Comparison of ENCODE assay signal across 11 mouse cellular contexts in the genomic region with DNA sequence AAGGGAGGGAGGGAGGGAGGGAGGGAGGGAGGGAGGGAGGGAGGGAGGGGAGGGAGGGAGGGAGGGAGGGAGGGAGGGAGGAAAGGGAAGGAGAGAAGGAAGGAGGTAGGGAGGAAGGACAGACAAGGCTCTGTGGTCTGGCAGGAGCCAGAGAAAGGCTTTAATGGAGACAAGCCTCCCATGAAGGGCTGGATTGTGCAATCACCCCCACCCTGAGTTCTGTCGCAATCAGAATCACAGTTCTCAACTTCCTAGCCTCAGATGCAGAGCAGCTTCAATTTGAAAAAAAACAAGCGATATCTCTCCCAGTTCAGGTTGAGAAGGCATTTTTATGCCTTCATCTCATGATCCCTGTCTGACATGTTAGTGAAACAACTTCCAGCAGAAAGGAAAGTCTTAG. TPM values are rescaled to one million over a fixed set of nuclear protein-coding genes. Genes with fewer than 3 reads are reported as not detected.
A peak's percentile ranks its signal among the peaks of the same experiment; 100 is the strongest.
DNase-seq lines count a peak whose midpoint lies in the region; ATAC-seq and TF ChIP-seq lines count a peak whose summit lies in the region.
"Had no signal": no experiment of that assay in that cellular context is flagged by ENCODE, and none has a peak within 500 bp of the region (broad histone marks: within the 10 kb centered on the region; RNA-seq: fewer than 3 reads in every experiment).

No protein-coding gene starts in this region.

- in situ Hi-C loops in Patski (cut with MboI; ENCODE audit: low pct_unique_long_range_greater_than_20kb), result no loop called here

- H3K4me1 ChIP-seq in embryonic facial prominence, embryonic 14.5 days (ENCODE audit: control insufficient read depth, insufficient read depth, low read length), result peaks cover 3% of the 10 kb centered on the region; the same call in 1 of the 2 replicates
- peaks cover 9% of the 10 kb centered on the region for H3K4me1 ChIP-seq in embryonic facial prominence, embryonic 10.5 days
- H3K4me1 ChIP-seq in hindbrain, embryonic 11.5 days (replicated peaks; ENCODE audit: control insufficient read depth, insufficient read depth, low read length), result no peaks in the 10 kb centered on the region

- peak; percentile 29 for DNase-seq in embryonic facial prominence, embryonic 14.5 days (ENCODE audit: low spot score)
- DNase-seq in embryonic facial prominence, embryonic 10.5 days (ENCODE audit: low spot score), result no peak
- peak; percentile 64 for DNase-seq in Patski (ENCODE audit: low read depth, low spot score)
- DNase-seq in heart, adult 9 months (ENCODE audit: low spot score in 2 of 2), result peak; percentile 65 to 79
- peak; percentile 79 for DNase-seq in lung, postnatal 25 days (ENCODE audit: low spot score)
- DNase-seq in hindbrain, embryonic 11.5 days (ENCODE audit: low spot score), result no peak
- DNase-seq in cerebellum, postnatal 4 days (ENCODE audit: low spot score in 2 of 2), result no peak
- DNase-seq in right cerebral cortex, adult 2 months (ENCODE audit: low spot score in 2 of 2), result no peak
- DNase-seq: B cell, adult 2 months; kidney, adult 11 months; thymus, postnatal 4 days had no signal

- no peak for ATAC-seq in embryonic facial prominence, embryonic 14.5 days (ENCODE audit: low read depth)
- ATAC-seq in Patski, result peak; percentile 69
- no peak for ATAC-seq in hindbrain, embryonic 11.5 days (ENCODE audit: low FRiP score)

- H3K27me3 ChIP-seq in embryonic facial prominence, embryonic 14.5 days (replicated peaks; ENCODE audit: control insufficient read depth, insufficient read depth, low read length), result no peaks in the 10 kb centered on the region
- no peaks in the 10 kb centered on the region for H3K27me3 ChIP-seq in embryonic facial prominence, embryonic 10.5 days (replicated peaks; ENCODE audit: low read depth, poor library complexity, severe bottlenecking)
- no peaks in the 10 kb centered on the region for H3K27me3 ChIP-seq in Patski
- no peaks in the 10 kb centered on the region for H3K27me3 ChIP-seq in hindbrain, embryonic 11.5 days (ENCODE audit: control insufficient read depth, insufficient read depth, low read length)

- H3K27ac ChIP-seq in embryonic facial prominence, embryonic 14.5 days (replicated peaks; ENCODE audit: low read depth, low read length), result no peak overlapping the region
- no peak overlapping the region for H3K27ac ChIP-seq in embryonic facial prominence, embryonic 10.5 days (replicated peaks)
- H3K27ac ChIP-seq in hindbrain, embryonic 11.5 days (ENCODE audit: low read depth, low read length), result no peak overlapping the region

- H3K9ac ChIP-seq in embryonic facial prominence, embryonic 14.5 days (ENCODE audit: low read depth, low read length), result no peak overlapping the region
- H3K9ac ChIP-seq in hindbrain, embryonic 11.5 days (ENCODE audit: low read depth, low read length), result no peak overlapping the region

- H3K4me2 ChIP-seq in embryonic facial prominence, embryonic 14.5 days (ENCODE audit: low read depth, low read length), result no peak overlapping the region
- no peak overlapping the region for H3K4me2 ChIP-seq in hindbrain, embryonic 11.5 days (replicated peaks; ENCODE audit: low read depth, low read length)

- no peaks in the 10 kb centered on the region for H3K9me3 ChIP-seq in embryonic facial prominence, embryonic 14.5 days (ENCODE audit: control insufficient read depth, low read length)
- H3K9me3 ChIP-seq in embryonic facial prominence, embryonic 10.5 days, result no peaks in the 10 kb centered on the region
- H3K9me3 ChIP-seq in hindbrain, embryonic 11.5 days (ENCODE audit: control insufficient read depth, low read length), result no peaks in the 10 kb centered on the region

- H3K36me3 ChIP-seq in embryonic facial prominence, embryonic 14.5 days (ENCODE audit: control insufficient read depth, insufficient read depth, low read length), result no peaks in the 10 kb centered on the region
- peaks cover 37% of the 10 kb centered on the region for H3K36me3 ChIP-seq in embryonic facial prominence, embryonic 10.5 days (replicated peaks)
- H3K36me3 ChIP-seq in hindbrain, embryonic 11.5 days (ENCODE audit: control insufficient read depth, insufficient read depth, low read length), result no peaks in the 10 kb centered on the region

- no peak overlapping the region for H3K4me3 ChIP-seq in embryonic facial prominence, embryonic 14.5 days (ENCODE audit: low read depth, low read length)
- no peak overlapping the region for H3K4me3 ChIP-seq in embryonic facial prominence, embryonic 10.5 days
- no peak overlapping the region for H3K4me3 ChIP-seq in hindbrain, embryonic 11.5 days (ENCODE audit: low read depth, low read length)

- 87% methylated on average over 2 of the region's 2 CpGs for WGBS in embryonic facial prominence, embryonic 14.5 days
- 82% methylated on average over 2 of the region's 2 CpGs for WGBS in embryonic facial prominence, embryonic 10.5 days
- WGBS in hindbrain, embryonic 11.5 days, result 91% methylated on average over 2 of the region's 2 CpGs

- TF ChIP-seq CTCF in Patski (IDR thresholded peaks at IDR 0.05), result no peak

- CTCF ChIA-PET in Patski (lab: Charles Lee), result interaction anchor here (0.7 to 1.1 kb wide), 2 partner anchors 17 to 59 kb away, joined by 3 read pairs; no protein-coding TSS in a partner anchor

- POLR2A ChIA-PET in Patski (lab: Charles Lee), result interaction anchor here (0.7 kb wide), 1 partner anchor 46 kb away, joined by 3 read pairs; no protein-coding TSS in a partner anchor

RNA-seq across cellular contexts. Expression of gene Emilin2, which starts 11.4 kb away (rescaled TPM):
- polyA plus RNA-seq in embryonic facial prominence, embryonic 14.5 days (2014; fragmentation: Nextera tagmentation; extraction: Ambion mirVana), result 23.1 and 24.5 TPM in 2 replicates
- polyA plus RNA-seq in embryonic facial prominence, embryonic 10.5 days (2016; fragmentation: Nextera tagmentation; extraction: Ambion mirVana), result 22.2 and 23.8 TPM in 2 replicates
- 0.59 TPM for polyA plus RNA-seq in Patski (2021)
- 7.8 and 11.2 TPM in 2 replicates for polyA plus RNA-seq in hindbrain, embryonic 11.5 days (2014; fragmentation: Nextera tagmentation; extraction: Ambion mirVana)

Comparison
In these comparisons a context has a peak if more than half of its experiments do, and no peak if none do; other contexts are left out.
1. DNase-seq: peak in embryonic facial prominence, embryonic 14.5 days (single experiment), Patski (single experiment), heart, adult 9 months (2 of 2) and lung, postnatal 25 days (single experiment); none in embryonic facial prominence, embryonic 10.5 days (single experiment), hindbrain, embryonic 11.5 days (single experiment), cerebellum, postnatal 4 days (0 of 2) and right cerebral cortex, adult 2 months (0 of 2).